Mouse (Mus musculus) gonadal fat pad, adult 2 months (tissue): ENCODE data around the gene Rps6ka4. TPM values are rescaled to one million over a fixed set of nuclear protein-coding genes. Genes with fewer than 3 reads are reported as not detected.

Experiments
- polyA plus RNA-seq: library from polyadenylated mRNA; depleted of rRNA; stranded (reverse); fragments of >200 nt; gene quantifications from 2 replicates; pipeline ENCODE4 v1.2.3, GENCODE M21; 2012; rRNA removed

The Rps6ka4 gene
- polyA plus RNA-seq, 1 experiment: 32.0 TPM

Other genes with a start within 250 kb of the Rps6ka4 start
- 2.9 and 3.1 TPM in 2 replicates for gene Ccdc88b, start 17.6 kb upstream of the Rps6ka4 start, polyA plus RNA-seq
- gene Trmt112, start 69.1 kb upstream of the Rps6ka4 start, polyA plus RNA-seq: 101 and 122 TPM in 2 replicates
- 231 and 263 TPM in 2 replicates for gene Prdx5, start 69.5 kb upstream of the Rps6ka4 start, polyA plus RNA-seq
- gene Esrra, start 81.2 kb upstream of the Rps6ka4 start, polyA plus RNA-seq: 40.7 and 50.4 TPM in 2 replicates
- 2.4 and 4.3 TPM in 2 replicates for gene Catsperz, start 84.7 kb upstream of the Rps6ka4 start, polyA plus RNA-seq
- gene Kcnk4, start 93.9 kb upstream of the Rps6ka4 start, polyA plus RNA-seq: 0.08 and 0.15 TPM in 2 replicates
- gene Bad, start 101.2 kb upstream of the Rps6ka4 start, polyA plus RNA-seq: 60.1 and 82.0 TPM in 2 replicates
- gene Gpr137, start 101.8 kb upstream of the Rps6ka4 start, polyA plus RNA-seq: 85.1 and 89.1 TPM in 2 replicates
- gene Ppp1r14b, start 134.3 kb upstream of the Rps6ka4 start, polyA plus RNA-seq: 69.4 and 78.5 TPM in 2 replicates
- gene Plcb3, start 135.8 kb upstream of the Rps6ka4 start, polyA plus RNA-seq: 63.4 and 74.5 TPM in 2 replicates
- gene Fkbp2, start 139.9 kb upstream of the Rps6ka4 start, polyA plus RNA-seq: 80.5 and 126 TPM in 2 replicates
- 62.4 and 80.9 TPM in 2 replicates for gene Vegfb, start 147.0 kb upstream of the Rps6ka4 start, polyA plus RNA-seq
- gene Dnajc4, start 151.9 kb upstream of the Rps6ka4 start, polyA plus RNA-seq: 65.3 and 68.7 TPM in 2 replicates
- 45.2 and 46.9 TPM in 2 replicates for gene Nudt22, start 155.5 kb upstream of the Rps6ka4 start, polyA plus RNA-seq
- gene Trpt1, start 155.5 kb upstream of the Rps6ka4 start, polyA plus RNA-seq: 18.6 and 21.1 TPM in 2 replicates
- 10.3 and 11.8 TPM in 2 replicates for gene Fermt3, start 178.8 kb upstream of the Rps6ka4 start, polyA plus RNA-seq
- gene Stip1, start 199.3 kb upstream of the Rps6ka4 start, polyA plus RNA-seq: 42.0 and 46.0 TPM in 2 replicates
- 29.9 and 42.2 TPM in 2 replicates for gene Macrod1, start 216.2 kb upstream of the Rps6ka4 start, polyA plus RNA-seq